Mouse (Mus musculus): Measurements from ENCODE around the gene Mgea5. TPM values are rescaled to one million over a fixed set of nuclear protein-coding genes. Genes with fewer than 3 reads are reported as not detected.

Gene Mgea5
- total and polyA plus RNA-seq, 3 experiments: 54.4 to 67.0 TPM; not detected in 1

- H3K79me2 ChIP-seq (ENCODE audit: control insufficient read depth, insufficient read depth, low read length, poor library complexity): no peaks in the 10 kb centered on the region
Measured at GRCm38 (mm10) chr19:45796879-45797278, 13.2 kb upstream of the Mgea5 start.

GRCm38 (mm10) chr19:45796061-45796556 lies 12.5 kb upstream of the Mgea5 start:
- H3K9ac ChIP-seq (ENCODE audit: control insufficient read depth, low read depth, low read length, poor library complexity, severe bottlenecking): no peak overlapping the region
- TF ChIP-seq MAFK (IDR thresholded peaks at IDR 0.05; ENCODE audit: borderline replicate concordance, low read depth, low read length) (no peak), E2F4 (IDR thresholded peaks at IDR 0.05; ENCODE audit: borderline replicate concordance, low read depth, low read length) (no peak), SIN3A (IDR thresholded peaks at IDR 0.05; ENCODE audit: low read length) (no peak), EP300 (IDR thresholded peaks at IDR 0.05; ENCODE audit: low read depth in 1 of 2, low read length in 2 of 2) (no peak), CHD1 (IDR thresholded peaks at IDR 0.05; ENCODE audit: low read depth, low read length) (no peak), ZNF384 (IDR thresholded peaks at IDR 0.05; ENCODE audit: low read depth, low read length) (no peak), USF1 (IDR thresholded peaks at IDR 0.05; ENCODE audit: low read depth, low read length) (no peak), POLR2AphosphoS2 (IDR thresholded peaks at IDR 0.05; ENCODE audit: low read length) (no peak), GATA1 (IDR thresholded peaks at IDR 0.05; ENCODE audit: low read depth, low read length) (no peak), POLR2AphosphoS5 (IDR thresholded peaks at IDR 0.05; ENCODE audit: borderline replicate concordance, low read depth, low read length) (no peak), USF2 (IDR thresholded peaks at IDR 0.05; ENCODE audit: borderline replicate concordance in 1 of 2, insufficient read depth in 1 of 2, low read depth in 1 of 2, low read length in 2 of 2) (no peak), JUND (IDR thresholded peaks at IDR 0.05; ENCODE audit: low read depth, low read length) (no peak), MYC (IDR thresholded peaks at IDR 0.05; ENCODE audit: low read depth, low read length) (no peak), ZC3H11A (IDR thresholded peaks at IDR 0.05; ENCODE audit: low read depth, low read length) (no peak), ETS1 (IDR thresholded peaks at IDR 0.05; ENCODE audit: low read depth, low read length) (no peak), CHD2 (IDR thresholded peaks at IDR 0.05; ENCODE audit: low read length) (no peak), TCF12 (IDR thresholded peaks at IDR 0.05; ENCODE audit: low read depth, low read length) (no peak), HCFC1 (IDR thresholded peaks at IDR 0.05; ENCODE audit: low read depth, low read length) (no peak)
- H3K27ac ChIP-seq (ENCODE audit: control insufficient read depth, low read depth, low read length): no peak overlapping the region
- no peak for DNase-seq (ENCODE audit: low read depth, low spot score)
- H3K9me3 ChIP-seq (replicated peaks; ENCODE audit: insufficient read depth, low read length): no peaks in the 10 kb centered on the region
- no peaks in the 10 kb centered on the region for H3K27me3 ChIP-seq (ENCODE audit: control insufficient read depth in 1 of 2, insufficient read depth in 2 of 2, low read length in 2 of 2)
- peaks cover 1 to 6% of the 10 kb centered on the region in 2 experiments for H3K4me1 ChIP-seq (ENCODE audit: control insufficient read depth in 1 of 2, insufficient read depth in 2 of 2, low read length in 2 of 2)
- H3K36me3 ChIP-seq (ENCODE audit: control insufficient read depth in 1 of 2, insufficient read depth in 2 of 2, low read length in 2 of 2): peaks cover 0 to 6% of the 10 kb centered on the region in 2 experiments; a peak in 2 of 4 replicates
- H3K79me2 ChIP-seq (ENCODE audit: control insufficient read depth, insufficient read depth, low read length, poor library complexity): no peaks in the 10 kb centered on the region
- no peak overlapping the region for H3K4me3 ChIP-seq (ENCODE audit: control insufficient read depth in 1 of 2, insufficient read depth in 1 of 2, low read depth in 2 of 2, low read length in 2 of 2)

More at GRCm38 (mm10) chr19:45796879-45797278, 13.2 kb upstream of the Mgea5 start:
- H3K9me3 ChIP-seq (replicated peaks; ENCODE audit: insufficient read depth, low read length): no peaks in the 10 kb centered on the region
- H3K4me3 ChIP-seq (ENCODE audit: control insufficient read depth in 1 of 2, insufficient read depth in 1 of 2, low read depth in 2 of 2, low read length in 2 of 2): no peak overlapping the region
- DNase-seq (ENCODE audit: low read depth, low spot score): no peak
- no peak for TF ChIP-seq USF2 (IDR thresholded peaks at IDR 0.05; ENCODE audit: borderline replicate concordance in 1 of 2, insufficient read depth in 1 of 2, low read depth in 1 of 2, low read length in 2 of 2)
- no peak for TF ChIP-seq CTCF (IDR thresholded peaks at IDR 0.05 in 2 of 3, conservative IDR thresholded peaks at IDR 0.05 in 1 of 3; ENCODE audit: control insufficient read depth in 1 of 3, insufficient read depth in 1 of 3, low read depth in 2 of 3, low read length in 3 of 3, poor library complexity in 1 of 3, severe bottlenecking in 1 of 3)
- no peak for TF ChIP-seq E2F4 (IDR thresholded peaks at IDR 0.05; ENCODE audit: borderline replicate concordance, low read depth, low read length)
- no peak for TF ChIP-seq ELF1 (IDR thresholded peaks at IDR 0.05; ENCODE audit: low read depth, low read length)
- no peak for TF ChIP-seq KAT2A (conservative IDR thresholded peaks at IDR 0.05; ENCODE audit: low read depth, low read length)
- no peak for TF ChIP-seq SIN3A (IDR thresholded peaks at IDR 0.05; ENCODE audit: low read length)
- H3K4me1 ChIP-seq (ENCODE audit: control insufficient read depth in 1 of 2, insufficient read depth in 2 of 2, low read length in 2 of 2): no peaks in the 10 kb centered on the region
- no peak overlapping the region for H3K9ac ChIP-seq (ENCODE audit: control insufficient read depth, low read depth, low read length, poor library complexity, severe bottlenecking)
- H3K27me3 ChIP-seq (ENCODE audit: control insufficient read depth in 1 of 2, insufficient read depth in 2 of 2, low read length in 2 of 2): no peaks in the 10 kb centered on the region
- no peak overlapping the region for H3K27ac ChIP-seq (ENCODE audit: control insufficient read depth, low read depth, low read length)
- no peaks in the 10 kb centered on the region for H3K36me3 ChIP-seq (ENCODE audit: control insufficient read depth in 1 of 2, insufficient read depth in 2 of 2, low read length in 2 of 2)

All from MEL (cell line).